Mouse (Mus musculus): ENCODE measurements at regions not wholly inside any gene's neighbourhood (a gene's known extent, or its start where the extent isn't known, plus 50 kb on each side); places are given as distances from the start of the nearest gene placed in this dataset.

- Histone ChIP-seq H3K79me2 (replicated peaks; ENCODE audit: control insufficient read depth, insufficient read depth, low read length) (no peaks in the 10 kb centered on the region), H3K9ac (ENCODE audit: low read depth, low read length) (no peak overlapping the region), H3K27ac (no peak overlapping the region), H3K4me1 (ENCODE audit: control insufficient read depth, insufficient read depth, low read length) (no peaks in the 10 kb centered on the region), H3K36me3 (ENCODE audit: control insufficient read depth, insufficient read depth, low read length) (no peaks in the 10 kb centered on the region), H3K27me3 (ENCODE audit: control insufficient read depth, insufficient read depth, low read length) (no peaks in the 10 kb centered on the region), H3K4me3 (no peak overlapping the region)
- TF ChIP-seq CTCF (IDR thresholded peaks at IDR 0.05) = no peak
- no peak for TF ChIP-seq EP300 (IDR thresholded peaks at IDR 0.05; ENCODE audit: insufficient read depth, low read depth, low read length)
- no peak for TF ChIP-seq POLR2A (IDR thresholded peaks at IDR 0.05; ENCODE audit: insufficient read depth, low read depth, low read length)
- WGBS = 78% methylated on average over 7 of the region's 7 CpGs
- no peak for DNase-seq
- intact Hi-C loops (cut with DNase I) = no loop called here
Observed at GRCm38 (mm10) chr17:85847756-85848155, 159.7 kb upstream of the Six2 start.

- no peaks in the 10 kb centered on the region for H3K79me2 ChIP-seq (replicated peaks; ENCODE audit: control insufficient read depth, insufficient read depth, low read length)
- H3K27ac ChIP-seq = no peak overlapping the region
- WGBS = 69% methylated on average over 6 of the region's 6 CpGs
- no peaks in the 10 kb centered on the region for H3K27me3 ChIP-seq (ENCODE audit: control insufficient read depth, insufficient read depth, low read length)
- intact Hi-C loops (cut with DNase I) = no loop called here
- no peak overlapping the region for H3K9ac ChIP-seq (ENCODE audit: low read depth, low read length)
- DNase-seq = no peak
- no peak for TF ChIP-seq CTCF (IDR thresholded peaks at IDR 0.05)
- no peak overlapping the region for H3K4me3 ChIP-seq
- no peaks in the 10 kb centered on the region for H3K36me3 ChIP-seq (ENCODE audit: control insufficient read depth, insufficient read depth, low read length)
- H3K4me1 ChIP-seq (ENCODE audit: control insufficient read depth, insufficient read depth, low read length) = no peaks in the 10 kb centered on the region
Observed at GRCm38 (mm10) chr17:85845059-85845458, 157.0 kb upstream of the Six2 start.

GRCm38 (mm10) chr17:85844486-85844885, 156.4 kb upstream of the Six2 start:
- 83% methylated on average over 13 of the region's 13 CpGs for WGBS
- no peaks in the 10 kb centered on the region for H3K79me2 ChIP-seq (replicated peaks; ENCODE audit: control insufficient read depth, insufficient read depth, low read length)
- no peak for TF ChIP-seq CTCF (IDR thresholded peaks at IDR 0.05)
- TF ChIP-seq EP300 (IDR thresholded peaks at IDR 0.05; ENCODE audit: insufficient read depth, low read depth, low read length) = no peak
- no peak for TF ChIP-seq POLR2A (IDR thresholded peaks at IDR 0.05; ENCODE audit: insufficient read depth, low read depth, low read length)
- H3K4me1 ChIP-seq (ENCODE audit: control insufficient read depth, insufficient read depth, low read length) = no peaks in the 10 kb centered on the region
- H3K27ac ChIP-seq = no peak overlapping the region
- no peak for DNase-seq
- H3K36me3 ChIP-seq (ENCODE audit: control insufficient read depth, insufficient read depth, low read length) = no peaks in the 10 kb centered on the region
- H3K27me3 ChIP-seq (ENCODE audit: control insufficient read depth, insufficient read depth, low read length) = no peaks in the 10 kb centered on the region
- no peak overlapping the region for H3K9ac ChIP-seq (ENCODE audit: low read depth, low read length)
- intact Hi-C loops (cut with DNase I) = no loop called here
- no peak overlapping the region for H3K4me3 ChIP-seq

GRCm38 (mm10) chr17:85823036-85823435, 135.0 kb upstream of the Six2 start:
- H3K36me3 ChIP-seq (ENCODE audit: control insufficient read depth, insufficient read depth, low read length) = no peaks in the 10 kb centered on the region
- intact Hi-C loops (cut with DNase I) = no loop called here
- no peaks in the 10 kb centered on the region for H3K4me1 ChIP-seq (ENCODE audit: control insufficient read depth, insufficient read depth, low read length)
- H3K9ac ChIP-seq (ENCODE audit: low read depth, low read length) = no peak overlapping the region
- no peaks in the 10 kb centered on the region for H3K27me3 ChIP-seq (ENCODE audit: control insufficient read depth, insufficient read depth, low read length)
- H3K79me2 ChIP-seq (replicated peaks; ENCODE audit: control insufficient read depth, insufficient read depth, low read length) = no peaks in the 10 kb centered on the region
- WGBS = 88% methylated on average over 19 of the region's 19 CpGs
- DNase-seq = no peak
- H3K4me3 ChIP-seq = no peak overlapping the region
- TF ChIP-seq CTCF (IDR thresholded peaks at IDR 0.05) (no peak), EP300 (IDR thresholded peaks at IDR 0.05; ENCODE audit: insufficient read depth, low read depth, low read length) (no peak), POLR2A (IDR thresholded peaks at IDR 0.05; ENCODE audit: insufficient read depth, low read depth, low read length) (no peak)
- no peak overlapping the region for H3K27ac ChIP-seq

DNA sequence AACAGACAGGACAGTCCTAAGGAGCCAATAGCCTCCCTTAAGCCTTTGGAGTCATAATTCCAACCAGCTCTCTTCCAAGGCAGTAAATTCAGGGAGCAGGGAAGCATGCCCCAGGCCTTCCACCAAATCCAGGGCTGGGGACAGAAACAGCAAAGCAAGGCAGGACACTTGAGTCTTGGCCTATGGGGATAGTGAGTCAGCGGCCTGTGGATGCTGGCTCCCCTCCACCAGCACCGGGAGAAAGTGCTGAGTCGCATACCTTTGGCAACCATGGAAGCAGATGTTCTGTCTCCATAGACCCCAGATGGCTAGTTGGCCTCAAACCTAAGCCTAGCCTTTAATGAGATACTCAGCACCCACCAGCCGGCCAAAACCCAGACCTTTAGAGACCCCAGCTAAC, 133.8 kb upstream of the Six2 start:
- no peaks in the 10 kb centered on the region for H3K27me3 ChIP-seq (ENCODE audit: control insufficient read depth, insufficient read depth, low read length)
- no peaks in the 10 kb centered on the region for H3K36me3 ChIP-seq (ENCODE audit: control insufficient read depth, insufficient read depth, low read length)
- H3K27ac ChIP-seq = no peak overlapping the region
- no peak for DNase-seq
- no peaks in the 10 kb centered on the region for H3K4me1 ChIP-seq (ENCODE audit: control insufficient read depth, insufficient read depth, low read length)
- TF ChIP-seq EP300 (IDR thresholded peaks at IDR 0.05; ENCODE audit: insufficient read depth, low read depth, low read length) = no peak
- H3K79me2 ChIP-seq (replicated peaks; ENCODE audit: control insufficient read depth, insufficient read depth, low read length) = no peaks in the 10 kb centered on the region
- no peak overlapping the region for H3K4me3 ChIP-seq
- H3K9ac ChIP-seq (ENCODE audit: low read depth, low read length) = no peak overlapping the region
- 75% methylated on average over 4 of the region's 4 CpGs for WGBS
- intact Hi-C loops (cut with DNase I) = no loop called here

GRCm38 (mm10) chr17:85818098-85818855, 130.2 kb upstream of the Six2 start:
- 59% methylated on average over 17 of the region's 17 CpGs for WGBS

More at GRCm38 (mm10) chr17:85818098-85818855, 130.2 kb upstream of the Six2 start:
- H3K79me2 ChIP-seq (replicated peaks; ENCODE audit: control insufficient read depth, insufficient read depth, low read length) = no peaks in the 10 kb centered on the region
- no peaks in the 10 kb centered on the region for H3K27me3 ChIP-seq (ENCODE audit: control insufficient read depth, insufficient read depth, low read length)
- H3K27ac ChIP-seq = no peak overlapping the region
- no peak overlapping the region for H3K4me3 ChIP-seq
- no peak overlapping the region for H3K9ac ChIP-seq (ENCODE audit: low read depth, low read length)
- intact Hi-C loops (cut with DNase I) = no loop called here
- TF ChIP-seq CTCF (IDR thresholded peaks at IDR 0.05) (no peak), EP300 (IDR thresholded peaks at IDR 0.05; ENCODE audit: insufficient read depth, low read depth, low read length) (no peak), POLR2A (IDR thresholded peaks at IDR 0.05; ENCODE audit: insufficient read depth, low read depth, low read length) (no peak)
- no peaks in the 10 kb centered on the region for H3K4me1 ChIP-seq (ENCODE audit: control insufficient read depth, insufficient read depth, low read length)
- no peak for DNase-seq
- no peaks in the 10 kb centered on the region for H3K36me3 ChIP-seq (ENCODE audit: control insufficient read depth, insufficient read depth, low read length)
